Mouse (Mus musculus) spleen, adult 18-20 months (tissue): Measurements from ENCODE around the gene Apoa4.
A peak's percentile ranks its signal among the peaks of the same experiment; 100 is the strongest.

ENCODE experiments used
- DNase-seq, 2 experiments: peaks; one replicate each; pipeline ENCODE4 v3.0.0; 2022; ENCODE audit warnings: mixed read lengths in 2 of 2

Apoa4 gene

DNA sequence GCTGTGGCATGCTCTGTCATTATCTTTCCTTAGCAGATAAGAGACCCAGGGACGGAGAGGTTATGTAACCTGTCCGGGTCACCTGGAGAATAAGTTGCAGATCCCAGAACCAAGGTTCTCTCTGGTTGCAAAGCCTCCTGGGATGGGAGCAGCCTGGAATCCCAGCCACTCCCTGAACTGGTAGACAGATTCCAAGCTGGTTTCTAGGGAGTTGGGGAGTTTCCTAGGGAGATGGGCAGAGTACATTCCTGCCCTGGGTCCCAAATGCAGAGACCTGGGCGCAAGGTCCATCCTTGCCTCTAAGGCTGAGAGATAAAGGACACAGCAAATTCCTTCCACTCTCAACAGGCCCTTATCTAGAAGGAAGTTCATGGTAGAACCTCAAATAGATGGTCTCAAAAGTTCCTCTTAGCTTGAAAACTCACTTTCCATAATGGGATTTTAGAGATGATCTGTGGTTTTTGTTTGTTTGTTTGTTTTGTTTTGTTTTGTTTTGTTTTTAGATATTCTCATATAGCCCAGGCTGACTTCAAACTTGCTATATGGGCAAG lies 13.4 kb upstream of the Apoa4 start:
- DNase-seq: no peak

DNA sequence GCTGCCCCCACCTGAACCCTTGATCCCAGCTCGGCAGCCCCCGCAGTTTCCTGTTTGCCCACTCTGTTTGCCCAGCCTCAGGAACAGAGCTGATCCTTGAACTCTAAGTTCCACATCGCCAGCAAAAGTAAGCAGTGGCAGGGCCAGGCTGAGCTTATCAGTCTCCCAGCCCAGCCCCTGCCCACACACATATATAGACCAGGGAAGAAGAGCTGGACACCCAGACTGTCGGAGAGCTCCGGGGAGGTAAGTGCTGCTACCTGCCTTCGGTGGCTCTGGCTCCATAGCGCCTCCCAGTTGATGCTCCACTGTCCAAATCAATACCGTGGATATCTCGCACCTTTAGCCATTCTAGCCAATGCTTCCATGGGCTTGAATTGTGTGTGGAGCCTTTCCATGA lies 12.0 kb upstream of the Apoa4 start, which contains the start of gene Apoa1:
Gene Apoa1, plus strand, starts transcription at position 90 of the 400 bp plus-strand sequence.
- DNase-seq: no peak

DNA sequence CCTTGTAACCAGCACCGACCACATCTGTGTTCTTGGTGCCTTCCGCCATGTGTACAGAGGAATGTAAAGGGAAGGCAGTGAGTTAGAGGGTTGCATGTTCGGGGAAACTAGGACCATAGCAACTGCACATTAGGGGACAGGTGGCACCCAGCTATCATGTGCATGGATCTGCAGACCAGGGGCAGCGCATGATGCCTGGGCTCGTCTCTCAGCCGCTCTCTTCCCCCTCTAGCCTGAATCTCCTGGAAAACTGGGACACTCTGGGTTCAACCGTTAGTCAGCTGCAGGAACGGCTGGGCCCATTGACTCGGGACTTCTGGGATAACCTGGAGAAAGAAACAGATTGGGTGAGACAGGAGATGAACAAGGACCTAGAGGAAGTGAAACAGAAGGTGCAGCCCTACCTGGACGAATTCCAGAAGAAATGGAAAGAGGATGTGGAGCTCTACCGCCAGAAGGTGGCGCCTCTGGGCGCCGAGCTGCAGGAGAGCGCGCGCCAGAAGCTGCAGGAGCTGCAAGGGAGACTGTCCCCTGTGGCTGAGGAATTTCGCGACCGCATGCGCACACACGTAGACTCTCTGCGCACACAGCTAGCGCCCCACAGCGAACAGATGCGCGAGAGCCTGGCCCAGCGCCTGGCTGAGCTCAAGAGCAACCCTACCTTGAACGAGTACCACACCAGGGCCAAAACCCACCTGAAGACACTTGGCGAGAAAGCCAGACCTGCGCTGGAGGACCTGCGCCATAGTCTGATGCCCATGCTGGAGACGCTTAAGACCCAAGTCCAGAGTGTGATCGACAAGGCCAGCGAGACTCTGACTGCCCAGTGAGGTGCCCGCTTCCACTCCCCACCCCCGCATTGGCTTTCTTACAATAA lies 10.7 kb upstream of the Apoa4 start:
- DNase-seq: peak; percentile 16 to 41

DNA sequence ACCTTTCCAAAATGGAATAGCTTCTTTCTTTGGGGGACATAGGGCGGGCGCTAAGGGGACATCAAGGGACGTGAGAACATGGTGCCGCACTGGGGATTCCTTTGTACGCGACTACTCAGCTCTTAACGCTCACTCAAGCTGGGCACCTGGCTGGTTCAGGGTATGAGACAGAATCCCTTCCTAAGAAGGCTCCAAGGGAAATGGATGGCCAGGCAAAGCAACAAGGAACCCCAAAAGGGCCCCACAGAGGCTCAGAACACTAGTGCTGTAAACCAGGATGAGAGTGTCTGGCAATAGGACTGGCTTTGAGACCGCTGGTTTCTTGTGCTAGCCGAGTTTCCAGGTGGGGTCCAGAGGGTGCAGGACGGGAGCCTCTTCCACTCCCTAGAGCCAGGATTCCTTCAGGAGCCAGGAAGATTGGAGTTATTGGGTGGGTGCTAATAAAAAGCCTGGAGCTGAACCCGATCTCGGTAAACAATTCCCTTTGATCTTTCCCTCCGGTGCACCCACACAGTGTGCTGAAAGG lies 10.0 kb upstream of the Apoa4 start:
- no peak for DNase-seq

DNA sequence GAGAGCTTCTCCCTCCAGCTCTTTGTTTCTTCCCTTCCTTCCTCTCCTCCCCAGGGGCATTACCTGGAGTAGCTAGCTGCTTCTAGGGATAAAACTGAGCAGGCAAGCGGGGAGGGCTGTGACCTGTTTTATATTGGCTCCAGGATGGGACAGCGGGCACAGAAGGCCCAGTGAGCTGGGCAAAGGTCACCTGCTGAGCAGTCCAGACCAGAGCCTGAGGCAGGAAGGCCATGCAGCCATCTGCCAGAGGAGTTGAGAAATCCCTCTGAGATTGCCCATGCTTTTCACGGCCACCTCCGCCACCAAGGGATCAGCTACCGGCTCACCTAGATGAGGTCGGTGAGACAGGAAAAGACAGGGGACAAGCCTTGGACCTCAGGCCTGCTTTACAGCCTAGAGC lies 5.3 kb upstream of the Apoa4 start:
- DNase-seq: no peak

DNA sequence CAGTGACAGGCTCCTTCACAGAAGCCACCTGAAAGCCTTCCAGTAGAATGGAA lies 5.1 kb upstream of the Apoa4 start, which contains the start of gene Apoc3:
Gene Apoc3, minus strand, starts transcription at position 41 of the 53 bp plus-strand sequence.
- no peak for DNase-seq

DNA sequence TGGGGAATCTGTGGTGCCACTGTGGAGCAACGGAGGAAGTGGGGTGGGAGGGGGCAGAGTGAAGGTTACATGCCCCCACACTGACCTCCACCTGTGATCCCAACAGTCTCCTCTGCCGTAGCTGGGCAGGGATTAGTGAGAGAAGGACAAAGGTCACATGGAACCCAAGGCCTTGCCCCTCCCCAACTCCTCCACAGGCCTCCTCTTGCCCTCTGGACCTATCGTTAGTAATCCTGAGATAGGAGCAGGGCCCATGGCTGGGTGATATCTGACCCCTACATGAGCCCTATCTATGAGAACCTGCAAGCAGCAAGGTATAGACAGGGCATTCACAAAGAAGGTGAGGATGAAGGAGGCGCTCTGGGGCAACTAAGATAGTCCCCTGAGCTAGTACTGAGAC lies 4.8 kb upstream of the Apoa4 start:
- no peak for DNase-seq

DNA sequence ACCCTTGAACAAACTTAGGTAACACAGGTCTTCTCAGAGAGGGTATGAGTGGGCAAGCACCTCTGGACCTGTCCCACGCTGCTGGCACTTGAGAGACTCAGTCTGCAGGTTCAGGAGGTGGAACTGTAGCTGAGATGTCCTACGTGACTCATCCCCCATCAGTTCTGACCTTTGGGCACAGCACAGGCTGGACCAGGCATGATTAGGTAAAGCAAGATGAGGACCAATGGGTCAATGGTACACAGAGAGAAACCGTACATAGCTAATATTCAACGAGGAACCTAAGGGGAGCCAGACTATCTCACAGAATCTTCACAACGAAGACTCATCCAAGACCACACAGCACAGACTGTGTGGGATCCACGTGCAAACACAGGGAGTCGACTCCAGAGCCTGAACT lies 1.6 kb upstream of the Apoa4 start:
- DNase-seq: no peak

DNA sequence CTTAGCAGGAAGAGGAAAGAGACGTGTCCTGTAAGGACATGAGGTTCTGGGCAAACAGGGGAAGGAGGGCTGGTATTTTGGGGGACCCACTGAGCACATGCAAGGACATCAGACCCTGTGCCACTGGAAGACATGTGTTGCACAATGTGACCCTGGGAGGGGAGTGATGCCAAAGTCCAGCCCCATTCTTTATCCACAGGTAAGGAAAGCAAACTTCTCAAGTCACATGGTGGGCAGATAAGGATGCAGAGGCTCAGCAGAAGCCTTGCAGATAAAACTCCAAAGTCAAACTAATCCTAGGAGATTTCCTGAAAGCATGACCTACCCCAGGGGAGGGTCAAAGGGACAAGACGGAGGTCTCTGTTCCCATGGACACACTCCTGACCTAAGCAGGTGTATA lies 1.3 kb downstream of the Apoa4 start:
- DNase-seq: no peak

DNA sequence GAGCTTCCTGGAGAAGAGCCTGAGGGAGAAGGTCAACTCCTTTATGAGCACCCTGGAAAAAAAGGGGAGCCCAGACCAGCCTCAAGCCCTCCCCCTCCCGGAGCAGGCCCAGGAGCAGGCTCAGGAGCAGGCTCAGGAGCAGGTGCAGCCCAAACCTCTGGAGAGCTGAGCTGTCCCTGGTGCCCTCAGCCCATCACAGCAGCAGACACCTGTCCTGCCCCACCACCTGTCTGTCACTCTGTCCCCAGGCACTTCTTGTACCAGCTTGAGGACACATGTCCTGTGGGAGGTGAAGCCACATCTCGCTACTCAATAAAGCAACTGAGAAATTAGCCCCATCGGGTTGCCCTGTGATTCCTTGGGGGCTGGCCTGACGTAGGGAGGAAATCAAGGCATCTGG lies 2.6 kb downstream of the Apoa4 start:
- DNase-seq: no peak

DNA sequence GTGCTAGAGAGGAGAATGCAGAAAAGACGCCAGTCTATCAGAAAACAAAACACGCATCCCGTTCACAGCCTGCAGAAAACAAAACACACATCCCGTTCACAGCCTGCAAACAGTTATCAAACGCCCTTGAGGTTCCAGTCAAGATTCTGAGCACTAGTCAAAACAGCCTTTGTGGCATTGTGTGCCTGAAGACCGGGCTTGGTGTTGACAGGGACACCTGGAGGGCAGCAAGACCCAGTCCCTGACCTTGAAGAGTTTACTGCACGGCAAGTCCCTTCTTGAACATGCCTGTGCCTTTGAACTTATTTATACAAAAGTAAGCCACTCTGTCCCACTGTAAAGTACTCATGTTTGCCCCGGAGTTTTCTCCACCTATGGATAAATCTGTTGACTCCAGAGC lies 3.1 kb downstream of the Apoa4 start:
- no peak for DNase-seq

DNA sequence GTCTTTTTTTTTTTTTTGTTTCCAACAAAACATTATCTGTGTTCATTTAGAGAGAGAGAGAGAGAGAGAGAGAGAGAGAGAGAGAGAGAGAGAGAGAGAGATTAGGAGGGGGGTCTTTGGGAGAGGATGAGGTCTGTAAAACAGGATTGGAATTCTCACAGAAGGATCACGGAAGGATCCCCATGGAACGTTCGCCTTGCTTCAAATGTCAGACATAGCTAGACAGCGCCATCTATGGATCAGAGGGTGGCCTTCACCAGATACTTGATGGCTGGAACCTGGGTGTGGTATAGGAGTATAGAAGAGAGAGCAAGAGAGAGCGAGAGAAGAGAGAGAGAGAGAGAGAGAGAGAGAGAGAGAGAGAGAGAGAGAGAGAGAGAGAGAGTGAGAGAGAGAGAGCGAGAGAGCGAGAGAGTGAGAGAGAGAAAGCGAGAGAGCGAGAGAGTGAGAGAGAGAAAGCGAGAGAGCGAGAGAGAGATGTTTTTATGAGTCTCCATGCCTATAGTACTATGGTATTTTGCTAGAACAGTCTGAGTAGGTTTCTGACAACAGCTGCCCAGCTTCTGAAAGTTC lies 6.3 kb downstream of the Apoa4 start:
- DNase-seq: peak in 1 of 2 experiments; percentile 43

DNA sequence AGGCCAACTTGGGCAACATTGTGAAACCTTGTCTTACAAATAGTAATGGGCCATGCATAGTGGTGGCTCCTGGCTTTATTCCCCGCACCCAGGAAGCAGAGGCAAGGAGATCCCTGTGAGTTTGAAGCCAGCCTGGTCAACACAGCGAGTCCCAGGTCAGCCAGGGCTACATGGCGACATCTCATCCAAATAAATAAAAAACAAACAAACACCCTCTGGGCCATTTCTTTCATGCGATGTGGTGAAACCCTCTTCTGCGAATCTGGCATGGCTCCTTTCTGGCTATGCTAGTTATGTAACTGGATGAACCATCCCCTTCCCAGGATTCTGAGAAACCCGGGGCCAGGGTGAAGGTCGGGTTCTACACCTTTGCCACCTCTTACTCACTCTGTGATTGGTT lies 15.7 kb downstream of the Apoa4 start:
- no peak for DNase-seq

DNA sequence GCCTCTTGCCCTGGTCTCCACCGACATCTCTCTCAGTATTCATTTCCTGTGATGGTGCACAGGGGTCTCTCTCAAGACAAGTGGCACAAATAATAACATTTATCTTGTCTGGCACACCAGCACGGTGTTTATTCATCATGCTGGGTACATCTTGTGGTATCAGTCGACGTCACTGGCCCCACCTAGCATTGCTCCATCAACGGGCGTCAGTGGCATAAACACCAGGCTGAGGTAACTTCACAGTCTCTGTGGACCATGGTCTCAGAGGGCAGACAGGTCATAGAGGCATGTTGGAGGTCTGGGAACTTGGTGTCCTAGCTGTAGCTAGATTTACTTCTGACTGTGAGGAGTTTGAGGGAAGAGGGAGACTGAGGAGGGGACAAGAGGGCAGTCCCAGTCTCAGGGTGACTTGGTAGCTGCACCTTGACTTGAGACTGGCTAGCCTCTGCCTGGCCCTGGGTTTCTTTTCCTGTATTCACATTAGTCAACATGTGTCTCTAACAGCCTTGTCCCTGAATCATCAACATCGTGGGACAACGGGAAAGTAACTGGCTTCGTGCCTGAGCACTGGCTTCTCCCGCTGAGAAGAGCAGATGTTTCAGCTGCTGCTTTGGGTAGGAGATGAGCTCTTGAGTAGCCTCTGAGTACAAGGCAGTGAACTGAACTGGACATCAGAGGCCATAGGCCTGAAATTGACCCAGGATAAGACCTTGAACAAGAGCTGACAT lies 16.3 kb downstream of the Apoa4 start:
- DNase-seq: no peak

DNA sequence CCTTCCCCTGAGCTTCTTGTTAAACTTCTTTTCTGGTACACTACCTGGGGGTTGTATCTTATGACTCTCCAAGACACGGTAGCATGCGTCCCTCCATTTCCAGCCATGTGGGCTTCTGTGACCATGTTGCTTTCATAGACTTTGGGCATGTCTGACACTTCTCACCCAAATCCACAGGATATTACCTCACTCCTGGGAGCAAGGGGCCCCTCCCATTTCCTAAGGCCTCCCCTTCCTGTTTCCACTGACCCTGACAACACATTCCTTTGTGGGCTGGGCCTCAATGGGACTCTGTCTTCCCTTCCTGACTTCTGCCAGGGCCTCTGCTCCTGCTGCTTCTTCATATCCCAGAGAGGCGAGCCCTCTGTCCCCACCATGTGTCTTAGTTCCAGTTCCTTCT lies 17.1 kb downstream of the Apoa4 start:
- no peak for DNase-seq

DNA sequence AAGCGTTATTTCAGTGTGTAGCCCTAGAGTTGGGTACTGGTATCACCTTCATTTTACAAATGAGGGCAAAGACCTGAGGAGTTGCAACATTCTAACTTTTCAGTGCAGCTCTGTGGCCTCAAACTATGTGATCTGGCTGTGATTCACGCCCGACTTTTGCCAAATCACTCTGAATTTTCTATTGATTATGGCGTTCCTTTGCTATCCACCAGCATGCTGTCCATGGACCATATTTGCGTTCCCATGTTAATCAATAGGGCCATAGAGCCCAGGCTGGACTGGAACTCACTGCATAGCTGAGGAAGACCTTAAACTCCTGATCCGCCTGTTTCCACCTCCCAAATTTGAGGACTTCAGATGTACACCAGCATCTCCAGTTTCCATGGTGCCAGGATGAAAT lies 18.6 kb downstream of the Apoa4 start:
- DNase-seq: no peak

DNA sequence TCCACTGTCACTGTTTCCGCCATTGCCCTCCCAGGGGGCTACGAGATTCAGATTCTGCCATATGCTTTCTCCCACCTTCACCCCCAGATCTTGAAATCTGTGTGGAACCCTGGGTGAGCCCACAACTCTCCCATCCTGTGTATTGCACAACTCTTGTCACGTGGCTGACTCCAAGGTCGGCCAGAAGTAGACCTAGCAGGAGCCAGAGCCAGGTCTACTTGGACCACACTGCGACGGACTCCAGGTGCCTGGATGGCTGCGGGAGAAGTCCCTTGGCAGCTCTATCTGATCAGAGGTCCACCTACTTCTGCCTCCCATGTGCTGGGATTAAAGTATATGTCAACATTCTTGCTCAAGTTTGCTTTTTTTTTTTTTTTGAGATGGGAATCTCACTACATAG lies 20.6 kb downstream of the Apoa4 start:
- no peak for DNase-seq

DNA sequence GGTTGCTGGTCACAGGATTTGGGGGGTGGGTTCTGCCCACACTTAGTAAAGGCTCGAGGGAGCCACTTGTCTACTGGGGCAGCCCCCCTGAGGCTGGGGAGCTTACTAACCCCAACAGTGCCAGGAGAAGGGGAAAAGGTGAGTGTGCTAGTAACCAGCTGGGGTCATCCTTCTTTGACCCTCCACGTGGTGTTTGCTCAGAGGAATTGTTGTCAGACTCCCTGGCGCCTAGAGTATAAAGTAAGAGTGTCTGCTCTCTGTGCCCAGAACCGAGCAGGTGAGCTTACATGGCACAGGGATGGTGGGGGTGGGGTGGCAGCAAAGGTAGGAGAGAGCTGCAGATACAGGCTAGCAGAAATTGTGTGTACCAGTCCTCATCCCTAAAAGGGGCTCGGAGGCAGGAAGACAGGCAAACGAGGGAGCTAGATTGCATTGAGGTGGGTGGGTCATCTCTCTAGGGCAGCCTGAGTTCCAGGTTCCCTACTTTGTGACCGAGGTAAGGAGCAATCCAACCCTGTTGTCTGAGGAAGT lies 27.9 kb downstream of the Apoa4 start, which contains the start of gene Apoa5:
Gene Apoa5, plus strand, starts transcription at position 291 of the 531 bp plus-strand sequence.
- no peak for DNase-seq

DNA sequence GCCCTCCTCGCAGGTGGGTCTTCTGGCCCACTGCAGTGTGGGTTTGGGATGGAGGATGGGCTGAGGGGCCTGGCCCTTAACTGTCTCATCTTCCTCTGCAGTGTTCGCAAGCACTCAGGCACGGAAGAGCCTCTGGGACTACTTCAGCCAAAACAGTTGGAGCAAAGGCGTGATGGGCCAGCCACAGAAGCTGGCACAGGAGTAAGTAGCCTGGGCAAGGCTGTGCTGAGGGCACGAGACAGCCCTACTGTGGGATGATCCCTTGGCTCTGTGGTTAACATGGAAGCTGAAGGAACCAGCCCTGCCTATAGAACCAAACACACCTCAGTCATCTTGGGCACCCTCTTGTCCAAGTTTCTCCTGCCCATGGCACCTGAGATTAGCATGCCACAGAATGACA lies 28.6 kb downstream of the Apoa4 start:
- DNase-seq: no peak

DNA sequence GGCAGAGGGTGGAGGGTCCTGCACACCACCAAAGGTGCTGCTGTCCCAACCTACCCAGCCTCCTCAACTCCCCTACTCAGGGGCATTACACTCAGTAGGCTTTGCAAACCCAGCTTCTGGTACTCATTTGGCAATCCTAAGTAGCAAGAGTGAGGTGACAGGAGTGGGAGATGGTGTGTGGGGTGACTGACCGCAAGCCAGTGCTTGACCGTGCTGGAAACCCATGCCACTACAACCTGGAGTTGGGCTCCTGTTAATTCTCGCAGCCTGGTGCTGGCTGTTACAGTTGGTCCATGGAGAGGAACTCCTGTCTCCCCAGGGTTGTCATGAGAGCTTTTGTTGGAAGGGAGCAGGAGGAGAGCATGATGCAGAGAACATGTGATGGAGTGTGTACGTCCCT lies 30.3 kb downstream of the Apoa4 start:
- DNase-seq: no peak

DNA sequence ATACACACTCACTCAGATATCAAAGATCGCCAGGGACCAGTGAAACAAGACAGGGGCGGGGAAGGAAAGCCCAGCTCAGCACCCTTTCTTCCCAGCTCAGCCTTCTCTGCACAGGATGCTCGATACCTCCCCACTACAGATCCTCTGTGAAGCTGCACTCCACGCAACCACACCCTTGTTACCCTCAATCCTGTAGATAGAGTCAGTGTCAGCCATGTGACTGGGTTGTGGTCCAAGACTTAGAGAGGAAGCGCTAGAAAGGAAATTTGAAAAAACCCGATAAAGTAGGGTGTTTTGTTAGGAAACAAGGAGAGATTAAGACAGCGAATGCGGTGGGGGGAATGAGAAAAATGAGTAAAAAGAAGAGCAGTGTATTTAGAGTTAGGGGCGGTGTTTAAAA lies 31.6 kb downstream of the Apoa4 start:
- DNase-seq: no peak

DNA sequence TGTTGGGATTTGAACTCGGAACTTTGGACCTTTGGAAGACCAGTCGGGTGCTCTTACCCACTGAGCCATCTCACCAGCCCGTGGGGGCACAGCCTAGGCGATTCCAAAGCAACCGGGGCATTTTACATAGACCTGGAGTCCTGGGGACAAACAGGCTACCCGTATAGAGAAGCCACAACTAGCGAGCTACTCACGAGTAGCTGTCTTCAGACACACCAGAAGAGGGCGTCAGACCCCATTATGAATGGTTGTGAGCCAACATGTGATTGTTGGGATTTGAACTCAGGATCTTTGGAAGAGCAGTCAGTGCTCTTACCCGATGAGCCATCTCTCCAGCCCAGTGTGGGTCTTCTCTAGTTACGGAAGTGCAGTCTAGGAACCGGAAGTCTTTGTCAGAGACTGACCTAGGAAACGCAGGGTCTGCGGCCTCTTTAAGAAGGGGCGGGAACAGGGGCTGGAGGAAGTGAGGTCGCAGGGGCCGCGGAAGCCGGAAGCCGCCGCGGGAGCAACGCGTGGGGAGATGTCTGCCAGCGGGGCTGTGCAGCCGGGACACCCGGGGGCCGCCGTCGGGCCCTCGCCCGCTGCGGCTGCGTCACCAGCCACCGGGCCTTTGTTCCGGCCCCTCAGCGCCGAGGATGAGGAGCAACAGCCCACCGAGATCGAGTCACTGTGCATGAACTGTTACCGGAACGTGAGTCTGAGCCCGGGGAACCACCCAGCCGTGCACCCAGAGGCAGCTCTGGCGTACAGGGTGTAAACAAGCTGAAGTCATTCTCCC lies 32.4 kb downstream of the Apoa4 start, which contains the start of gene Zpr1:
Gene Zpr1, plus strand, starts transcription at position 388 of the 778 bp plus-strand sequence.
- DNase-seq: peak; percentile 79 to 82

DNA sequence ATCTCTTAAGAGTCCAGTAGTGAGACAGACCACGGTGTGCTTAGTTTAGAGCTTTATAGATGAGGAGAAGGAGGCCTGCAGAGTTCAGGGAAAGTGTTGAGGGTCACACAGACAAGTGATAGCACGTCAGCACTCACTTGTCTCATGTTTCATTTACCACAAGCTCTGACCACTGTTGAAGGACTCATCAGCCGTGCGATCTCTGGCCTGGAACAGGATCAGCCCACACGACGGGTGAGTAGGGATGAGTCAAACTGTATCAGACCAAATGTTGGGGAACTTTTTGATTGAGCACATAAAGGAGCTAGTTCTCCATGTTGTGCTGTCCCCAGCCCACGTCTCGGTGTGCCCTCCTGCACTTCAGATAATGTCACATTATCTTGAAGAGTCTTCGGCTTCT lies 34.0 kb downstream of the Apoa4 start:
- no peak for DNase-seq
